Mouse (Mus musculus) c-Kit-positive CD71-negative TER-119-negative erythroid progenitor cells, embryonic 14.5 days (primary cell): ENCODE results near the gene Dnajc6.

Experiments used
- DNase-seq: peaks from one replicate; pipeline ENCODE4 v3.0.0-alpha.2; 2013; ENCODE audit warnings: low read depth

The Dnajc6 gene

DNA sequence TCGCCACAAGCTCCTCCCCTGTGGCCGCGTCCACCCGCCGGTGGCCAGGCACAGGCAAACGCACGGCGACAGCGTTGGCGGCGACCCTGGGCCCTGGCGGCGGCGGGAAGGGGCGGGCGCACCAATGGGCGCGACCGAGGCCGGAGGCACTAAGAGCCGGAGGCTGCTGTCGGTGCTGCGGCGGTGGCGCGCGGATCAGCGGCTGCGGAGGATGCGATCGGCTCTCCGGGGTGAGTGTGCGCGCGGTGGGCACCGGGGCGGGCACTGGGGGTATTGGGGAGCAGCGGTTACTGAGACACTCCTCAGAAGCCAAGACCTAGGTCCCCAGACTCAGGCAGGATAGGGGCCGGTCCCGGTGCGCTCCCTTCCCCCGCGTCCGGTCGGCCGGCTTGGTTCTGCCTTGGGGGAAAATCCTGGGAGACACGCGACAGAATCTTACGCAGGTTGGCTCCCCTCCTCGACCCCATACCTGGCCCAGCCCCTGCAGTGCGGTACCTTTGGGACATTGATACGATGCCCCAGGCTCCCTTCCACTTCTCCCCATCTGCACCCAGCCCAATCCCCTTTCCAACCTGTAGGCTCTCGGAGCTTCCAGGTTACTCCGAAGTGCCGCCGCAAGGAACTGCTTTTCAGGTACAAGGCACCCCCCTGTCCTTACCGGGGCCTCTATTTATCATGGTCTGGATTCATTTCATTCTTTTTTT, at the start of gene Dnajc6:
Gene Dnajc6, plus strand, starts transcription at position 115 of the 704 bp plus-strand sequence.
- DNase-seq = no peak

DNA sequence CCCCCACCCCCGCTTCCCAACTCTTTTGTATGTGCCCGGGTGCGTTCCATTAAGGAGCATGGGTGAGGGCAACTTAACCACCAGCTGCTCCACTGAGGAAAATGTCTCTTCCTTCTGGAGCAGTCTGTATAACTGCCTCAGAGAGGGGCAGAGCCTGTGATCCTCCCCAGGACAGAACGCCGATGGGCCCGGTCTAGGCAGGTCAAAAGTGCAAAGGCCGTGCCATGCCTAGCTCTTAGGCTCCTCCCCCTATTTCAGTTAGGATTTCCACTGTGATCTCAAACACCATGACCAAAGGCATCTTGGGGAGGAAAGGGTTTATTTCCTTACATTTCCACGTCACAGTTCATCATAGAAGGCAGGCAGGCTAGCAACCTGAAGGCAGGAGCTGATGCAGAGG, 47.7 kb upstream of the Dnajc6 start:
- no peak for DNase-seq

DNA sequence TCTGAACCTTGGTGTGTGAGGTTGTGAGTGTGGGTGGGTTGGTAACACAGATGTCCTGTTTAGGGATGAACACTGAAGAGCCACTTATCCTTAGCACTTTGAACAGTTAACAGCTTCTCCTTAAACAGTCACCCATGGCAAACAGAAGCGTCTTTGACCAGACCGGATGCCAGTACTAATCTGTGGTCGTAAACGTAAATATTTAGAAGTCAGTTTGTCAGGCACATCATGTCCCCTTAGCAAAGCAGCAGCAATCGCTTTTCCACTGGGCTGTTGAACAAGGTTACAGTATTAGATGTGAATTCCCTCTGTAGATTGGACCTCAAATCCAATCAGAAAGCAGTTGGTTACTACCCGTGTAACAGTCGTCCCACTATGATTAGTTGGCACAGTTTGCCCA, 47.1 kb upstream of the Dnajc6 start:
- no peak for DNase-seq

DNA sequence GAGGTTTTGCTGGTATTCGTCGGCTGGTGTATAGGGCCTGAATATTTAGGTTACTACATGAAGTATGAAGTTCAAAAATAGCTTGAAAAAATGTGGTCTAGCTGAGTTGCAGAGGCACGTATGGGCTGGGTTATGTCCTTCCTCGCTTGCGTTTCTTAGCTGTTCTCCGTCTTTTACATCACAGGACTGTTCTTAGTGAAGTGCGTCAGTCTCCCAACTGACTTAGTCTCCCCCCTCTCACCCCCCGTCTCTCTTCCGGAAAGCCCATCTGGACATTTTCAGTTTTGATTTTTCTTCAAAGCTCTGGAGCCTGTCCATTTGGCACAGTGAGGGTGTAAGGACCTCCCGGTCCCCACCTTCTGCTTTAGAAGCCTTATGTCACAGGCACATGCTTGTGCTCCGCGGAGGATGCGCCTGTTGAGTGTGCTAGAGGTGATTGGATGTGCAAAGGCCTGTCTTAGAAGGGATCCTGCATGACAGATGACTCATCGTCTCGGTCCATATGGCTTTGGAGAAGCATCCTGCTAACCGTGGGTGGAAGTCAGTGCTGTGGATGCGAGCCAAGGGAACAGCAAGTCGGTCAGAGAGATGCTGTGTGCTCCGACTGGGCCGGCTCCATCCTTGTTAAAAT, 46.2 kb upstream of the Dnajc6 start:
- DNase-seq = no peak

DNA sequence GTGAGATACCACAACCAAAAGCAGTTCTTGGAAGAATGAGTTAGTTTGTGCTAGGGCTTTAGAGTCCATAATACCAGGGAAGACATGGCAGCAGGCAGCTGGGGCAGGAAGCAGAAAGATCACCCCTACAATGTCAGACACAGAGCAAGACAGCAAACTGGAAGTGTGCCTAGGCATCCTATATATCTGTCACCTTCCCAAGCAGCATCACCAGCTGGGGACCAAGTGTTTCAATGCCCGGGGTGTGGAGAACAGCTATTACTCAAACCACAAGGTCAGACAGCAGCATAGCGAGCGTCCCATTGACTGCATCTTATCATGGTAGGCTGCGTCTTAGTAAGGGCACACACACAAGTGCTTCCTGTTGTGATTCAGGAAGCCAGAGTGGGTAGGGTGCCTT, 45.4 kb upstream of the Dnajc6 start:
- no peak for DNase-seq

DNA sequence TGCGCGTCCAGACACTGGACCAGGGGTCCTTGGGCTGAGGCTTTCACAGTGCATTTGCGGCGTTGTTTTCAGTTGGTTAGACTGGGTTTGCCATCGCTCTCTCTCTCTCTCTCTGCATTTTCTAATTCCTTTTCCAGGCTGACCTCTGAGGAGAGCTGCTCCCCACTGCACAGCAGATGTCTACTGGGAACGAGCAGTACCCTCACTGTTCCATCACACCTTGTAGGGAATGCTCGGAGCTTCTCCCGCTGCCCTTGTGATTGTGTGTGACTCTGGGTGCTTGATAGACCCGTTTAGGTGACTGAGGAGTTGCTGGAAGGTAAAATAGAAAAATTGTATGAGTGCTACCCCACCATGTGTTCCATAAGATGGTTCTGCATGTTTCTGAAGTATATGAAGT, 43.6 kb upstream of the Dnajc6 start:
- no peak for DNase-seq

DNA sequence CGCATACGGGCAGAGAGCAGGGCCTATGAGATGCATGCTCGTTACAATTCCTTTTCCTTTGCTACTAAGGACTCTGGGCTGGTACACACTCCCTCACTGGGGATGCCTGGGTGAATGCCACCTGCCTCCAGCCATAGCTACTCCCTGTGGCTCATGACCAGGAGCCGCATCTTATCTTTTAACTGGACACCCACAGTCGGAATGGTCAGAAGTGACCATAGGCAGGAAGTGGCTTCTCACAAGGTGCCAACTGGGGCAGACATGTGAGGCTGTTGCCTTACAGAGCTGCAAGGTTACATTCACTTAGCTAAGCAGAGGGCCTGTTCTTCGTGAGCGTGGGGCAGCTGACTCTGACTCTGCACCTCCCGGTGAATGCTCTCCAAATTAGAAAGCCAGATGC, 39.3 kb upstream of the Dnajc6 start:
- no peak for DNase-seq

DNA sequence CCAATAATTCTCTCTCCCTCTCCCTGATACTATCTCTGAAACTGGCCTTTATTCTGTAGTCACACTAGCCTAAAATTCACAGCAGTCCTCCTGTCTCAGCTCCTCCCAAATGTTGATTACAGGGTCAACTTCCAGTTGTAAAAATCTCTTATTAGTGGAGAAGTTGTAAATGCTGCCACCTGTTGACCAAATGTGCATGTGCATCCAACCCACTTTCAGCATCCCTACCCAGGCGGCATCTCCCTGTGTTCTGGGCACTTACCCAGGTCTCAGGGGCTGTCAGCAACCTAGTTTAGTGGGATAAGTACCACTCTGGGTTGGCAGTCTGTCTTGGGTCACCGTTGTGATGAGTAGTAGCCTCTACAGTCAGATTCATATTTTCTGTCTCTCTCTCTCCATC, 38.1 kb upstream of the Dnajc6 start:
- peak; percentile 29 for DNase-seq

DNA sequence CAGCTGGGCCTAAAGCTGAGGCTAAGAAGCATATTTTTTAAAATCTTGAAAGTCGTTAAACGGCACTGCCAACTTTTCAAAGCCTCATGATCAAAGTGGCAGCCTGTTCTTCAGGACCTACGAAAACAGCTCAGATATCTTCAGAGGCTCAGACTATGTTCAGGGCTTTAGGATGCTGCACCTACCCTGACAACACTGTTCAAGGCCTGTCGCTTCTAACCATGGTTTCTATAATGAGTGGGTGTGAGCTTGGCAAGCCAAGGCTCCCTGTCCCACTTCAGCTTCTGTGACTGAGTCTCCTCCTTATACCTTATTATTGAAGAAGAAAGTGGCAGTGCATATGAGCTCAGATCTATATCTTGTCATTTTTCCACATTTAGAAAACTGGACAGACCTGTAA, 37.1 kb upstream of the Dnajc6 start:
- DNase-seq = no peak

DNA sequence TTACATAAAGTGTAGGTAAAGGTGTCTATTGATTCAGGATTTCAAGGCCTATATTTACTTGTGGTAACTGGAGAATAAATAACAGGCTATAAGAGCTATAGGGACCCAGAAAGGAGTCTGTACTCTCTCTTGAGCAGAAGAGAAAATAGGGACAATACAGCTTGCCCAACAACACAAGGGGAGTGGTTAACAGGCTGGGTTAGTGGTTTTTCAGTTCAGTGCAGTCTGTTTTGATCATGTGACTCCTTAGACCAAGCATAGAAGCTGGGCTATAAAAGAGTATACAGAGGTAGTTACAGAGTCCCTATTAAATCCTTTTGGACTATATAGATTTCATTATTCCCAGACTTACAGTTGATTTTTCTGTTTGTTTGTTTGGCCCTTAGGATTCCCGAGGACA, 36.3 kb upstream of the Dnajc6 start:
- no peak for DNase-seq

DNA sequence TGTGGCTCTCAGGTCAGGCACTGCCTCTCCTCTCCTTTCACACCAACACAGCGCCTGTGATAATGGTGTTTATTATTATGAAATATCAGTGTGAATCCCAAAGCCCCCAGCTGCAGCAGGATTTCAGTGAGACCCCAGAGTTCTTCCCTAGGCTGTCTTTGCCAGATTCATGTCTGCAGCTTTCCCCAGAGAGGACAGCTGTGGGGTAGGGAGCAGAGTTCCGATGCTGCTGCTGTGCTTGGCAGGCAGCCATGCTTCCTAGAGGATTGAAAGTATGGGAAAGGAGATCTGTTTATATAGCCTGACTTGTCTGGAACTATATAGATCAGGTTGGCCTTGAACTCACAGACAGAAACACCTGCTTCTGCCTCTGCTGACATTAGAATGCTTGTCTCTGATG, 34.4 kb upstream of the Dnajc6 start:
- DNase-seq = no peak

DNA sequence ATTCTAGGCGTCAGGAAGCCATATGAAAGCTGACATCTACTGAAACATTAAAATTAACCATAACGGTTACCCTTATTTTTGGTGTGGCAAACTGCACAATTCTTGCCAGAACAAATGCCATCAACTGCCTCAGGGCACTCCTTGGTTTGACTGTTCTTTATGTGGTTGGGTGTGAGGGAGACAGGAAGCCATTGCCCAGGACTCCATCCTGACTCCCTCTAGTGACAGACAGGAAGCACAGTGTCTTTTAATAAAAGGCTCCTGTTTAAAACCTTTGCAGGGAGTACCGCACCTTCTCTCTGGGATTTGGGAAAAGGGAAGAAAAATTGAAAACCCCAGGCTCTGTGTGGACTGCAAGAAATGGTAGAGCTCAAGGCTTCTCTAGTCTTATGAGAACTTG, 30.2 kb upstream of the Dnajc6 start:
- DNase-seq = no peak

DNA sequence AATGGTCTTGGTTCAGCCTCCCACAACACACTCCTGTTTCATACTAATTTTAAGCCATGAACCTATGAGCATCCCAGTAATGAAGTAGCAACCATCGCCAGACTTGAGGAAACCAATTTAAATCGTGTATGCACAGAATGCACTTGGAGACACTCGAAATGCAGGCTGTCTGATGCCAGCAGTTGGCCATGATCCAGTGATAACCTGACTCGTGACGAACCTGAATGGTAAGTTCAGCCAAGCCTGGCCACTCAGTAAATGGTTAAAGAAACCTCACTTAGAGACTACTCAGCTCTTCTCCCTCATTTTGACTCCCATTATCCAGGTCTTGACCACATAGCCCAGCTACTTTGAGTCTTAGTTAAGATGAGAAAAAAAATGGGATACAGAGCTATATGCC, 27.2 kb upstream of the Dnajc6 start:
- no peak for DNase-seq

DNA sequence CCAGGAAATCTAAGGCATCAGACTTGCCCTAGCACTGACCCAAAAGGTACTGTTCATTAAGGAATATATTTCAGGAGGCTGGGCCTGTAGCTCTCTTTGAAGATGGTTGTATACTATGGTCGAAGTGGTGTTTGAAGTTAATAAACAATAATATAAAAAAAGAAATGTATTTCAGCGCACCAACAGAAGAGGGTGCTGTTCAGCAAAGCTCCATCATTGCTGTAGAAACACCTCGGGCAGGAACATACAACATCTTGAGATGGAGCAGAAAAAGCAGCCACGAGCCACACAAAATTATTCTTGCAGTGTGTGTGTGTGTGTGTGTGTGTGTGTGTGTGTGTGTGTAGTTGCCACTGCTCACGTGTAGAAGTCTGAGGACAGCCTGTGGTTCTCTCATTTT, 25.9 kb upstream of the Dnajc6 start:
- no peak for DNase-seq

DNA sequence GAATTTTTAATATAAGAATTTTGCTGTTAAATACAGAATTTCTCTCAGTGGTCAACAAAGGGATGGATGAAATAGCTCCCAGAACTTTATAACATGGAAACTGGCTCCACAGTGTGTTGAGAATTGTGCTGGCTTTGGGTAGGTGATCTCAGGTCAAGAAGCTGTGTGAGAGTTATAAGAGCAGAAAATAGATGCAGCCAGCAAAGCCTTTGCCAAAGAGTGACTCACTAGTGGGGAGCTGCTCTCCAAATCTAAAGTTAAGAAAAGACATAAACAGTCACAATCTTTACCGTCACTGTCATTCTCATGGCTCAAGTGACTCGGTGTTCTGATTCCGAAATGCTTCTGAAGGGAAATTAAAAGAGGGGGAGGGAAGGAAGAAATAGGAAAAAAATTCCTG, 23.7 kb upstream of the Dnajc6 start:
- no peak for DNase-seq

DNA sequence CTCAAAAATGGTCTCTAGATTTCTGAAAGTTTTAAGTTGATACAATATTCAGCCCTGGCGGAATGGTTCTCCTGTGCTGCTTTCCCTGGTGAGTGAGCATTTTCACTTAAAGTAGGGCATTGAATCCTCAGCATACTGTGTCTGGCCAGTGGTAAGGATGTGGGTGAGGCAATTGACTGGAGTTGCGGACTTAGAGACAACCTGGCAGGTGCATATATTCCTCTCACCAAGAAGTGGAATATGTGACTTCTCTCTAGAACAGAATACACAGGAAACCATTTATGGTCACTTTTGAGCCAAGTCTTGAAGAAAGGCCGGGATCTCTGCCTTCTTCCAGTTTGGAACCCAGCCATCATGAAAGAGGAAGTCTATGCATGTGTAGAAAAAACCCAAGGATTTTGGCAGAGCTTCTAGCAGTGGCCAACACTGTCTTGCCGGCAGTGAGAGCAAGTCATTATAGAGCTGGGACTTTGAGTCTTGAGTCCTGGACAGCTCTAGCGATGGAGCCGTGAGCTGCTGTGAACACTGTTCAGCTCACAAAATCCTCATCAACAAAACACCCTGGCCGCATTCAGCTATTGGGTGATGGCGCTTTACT, 6.0 kb upstream of the Dnajc6 start:
- DNase-seq = no peak

DNA sequence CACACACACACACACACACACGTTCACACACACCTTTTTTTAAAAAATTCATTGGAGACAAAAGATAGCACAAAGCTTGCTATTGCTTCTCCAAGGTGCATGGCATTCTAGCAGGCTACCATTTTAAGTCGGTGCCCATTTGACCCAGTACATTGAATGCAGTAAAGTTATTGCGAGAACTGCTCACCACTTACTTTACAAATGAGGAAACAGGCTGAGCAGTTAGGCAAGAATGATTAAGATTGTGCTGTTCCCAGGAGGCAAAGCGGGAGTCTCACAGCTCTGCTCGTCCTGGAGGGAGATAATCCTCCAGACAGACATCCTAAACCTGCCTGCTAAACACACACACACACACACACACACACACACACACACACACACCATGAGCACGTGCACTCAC, 4.7 kb upstream of the Dnajc6 start:
- no peak for DNase-seq

DNA sequence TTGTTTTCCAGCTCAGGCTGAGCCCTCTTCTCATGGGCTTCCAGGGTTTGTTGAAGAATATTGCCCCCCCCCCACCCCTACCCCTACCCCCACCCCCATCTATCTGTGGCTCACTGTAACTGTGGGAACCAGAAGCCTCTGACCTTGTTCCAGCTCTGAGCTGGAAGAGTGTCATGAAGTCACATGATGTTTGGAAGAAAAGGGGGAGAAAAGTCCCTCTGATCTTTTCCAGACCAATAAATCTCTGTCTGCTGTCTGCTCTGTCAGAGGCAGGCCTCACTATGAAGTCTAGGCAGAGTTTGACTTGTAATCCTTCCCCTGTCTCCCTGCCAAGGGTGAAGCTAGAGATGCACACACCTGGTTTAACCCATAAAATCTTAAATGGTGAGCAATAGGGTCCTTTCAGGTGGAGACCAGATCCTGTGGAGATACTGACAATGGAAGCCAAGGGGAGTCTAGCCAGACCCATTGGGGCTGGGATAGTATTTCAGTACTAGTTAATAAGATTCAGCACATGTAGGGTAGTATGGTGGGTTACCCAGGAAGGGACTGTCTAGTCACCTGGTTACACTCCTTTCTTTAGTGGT, 2.7 kb upstream of the Dnajc6 start:
- DNase-seq = no peak

DNA sequence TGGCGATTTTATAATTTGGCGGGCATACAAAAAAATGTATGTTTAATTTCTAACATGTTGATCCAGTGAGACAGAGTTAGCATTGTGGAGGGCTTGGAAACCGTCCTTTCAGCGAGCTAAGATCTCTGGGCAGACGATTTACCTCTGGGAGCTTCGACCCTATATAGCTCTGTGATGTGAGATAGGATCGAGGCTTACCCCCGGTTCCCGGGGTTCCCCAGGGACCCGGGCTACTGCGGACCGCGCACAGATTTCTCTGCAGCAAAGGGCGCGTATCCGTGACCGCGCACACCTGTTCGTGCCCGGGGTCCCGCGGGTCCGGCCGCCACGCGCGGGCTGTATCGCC, 287 bp upstream of the Dnajc6 start:
- DNase-seq = no peak

DNA sequence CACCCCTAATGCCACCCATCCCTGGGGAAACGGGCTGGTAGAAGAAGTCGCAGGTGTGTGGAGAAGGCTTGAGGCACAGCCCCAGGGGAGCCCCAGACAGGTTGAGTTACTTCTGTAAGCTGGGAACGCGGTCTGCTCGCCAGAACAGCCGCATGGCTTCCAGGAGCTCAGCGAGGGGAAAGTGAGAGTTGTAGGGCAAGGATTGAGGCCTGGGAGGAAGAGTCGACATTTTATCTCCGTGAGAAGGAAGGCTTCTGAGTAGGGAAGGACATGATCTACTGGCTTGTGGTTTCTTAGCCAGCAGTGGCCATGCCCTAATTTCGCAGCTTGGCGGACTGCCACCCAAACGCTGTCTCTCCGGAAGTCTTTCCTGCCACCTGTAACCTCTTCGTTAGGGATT, 888 bp downstream of the Dnajc6 start:
- DNase-seq = no peak

DNA sequence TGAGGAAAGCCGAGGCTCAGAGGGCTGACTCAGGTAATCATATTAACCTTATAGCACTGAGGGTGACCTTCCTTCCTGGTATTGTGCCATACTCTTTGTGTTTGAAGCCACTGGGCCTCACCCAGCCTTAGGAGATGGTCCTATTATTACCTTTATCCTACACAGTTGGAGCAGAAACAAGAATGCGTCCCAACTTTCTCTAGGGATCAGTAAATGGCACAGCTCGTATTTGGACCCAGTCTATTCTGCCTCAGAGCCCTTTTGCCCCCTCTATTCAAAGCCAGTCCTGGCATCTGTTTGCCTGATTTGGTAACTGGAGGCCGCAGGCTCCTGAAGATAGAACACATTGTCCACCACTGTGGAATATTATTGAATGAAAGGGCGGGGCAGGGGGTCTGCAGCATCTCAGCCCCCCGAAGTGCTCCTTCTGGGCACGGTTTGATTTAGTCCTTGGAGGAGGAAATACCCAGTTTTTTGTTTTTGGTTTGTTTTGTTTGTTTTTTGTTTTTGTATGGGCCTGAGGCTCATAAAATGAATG, 8.1 kb downstream of the Dnajc6 start:
- no peak for DNase-seq

DNA sequence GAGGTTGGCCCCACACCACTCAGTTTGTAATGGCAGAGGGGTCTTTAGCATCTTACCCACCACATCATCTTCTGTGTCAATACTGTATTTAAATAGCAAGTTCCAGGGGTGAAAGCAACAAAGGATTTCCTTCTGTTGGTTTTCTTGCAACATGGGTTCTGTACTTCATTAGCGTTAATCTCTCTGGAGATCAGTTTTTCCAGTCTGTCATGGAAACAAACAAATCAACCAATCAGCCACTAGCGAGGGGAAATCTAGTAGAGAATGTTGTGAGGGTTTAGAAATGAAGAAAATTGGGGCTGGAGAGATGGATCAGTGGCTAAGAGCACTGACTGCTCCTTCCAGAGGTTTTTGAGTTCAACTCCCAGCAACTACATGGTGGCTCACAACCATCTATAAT, 9.5 kb downstream of the Dnajc6 start:
- no peak for DNase-seq

DNA sequence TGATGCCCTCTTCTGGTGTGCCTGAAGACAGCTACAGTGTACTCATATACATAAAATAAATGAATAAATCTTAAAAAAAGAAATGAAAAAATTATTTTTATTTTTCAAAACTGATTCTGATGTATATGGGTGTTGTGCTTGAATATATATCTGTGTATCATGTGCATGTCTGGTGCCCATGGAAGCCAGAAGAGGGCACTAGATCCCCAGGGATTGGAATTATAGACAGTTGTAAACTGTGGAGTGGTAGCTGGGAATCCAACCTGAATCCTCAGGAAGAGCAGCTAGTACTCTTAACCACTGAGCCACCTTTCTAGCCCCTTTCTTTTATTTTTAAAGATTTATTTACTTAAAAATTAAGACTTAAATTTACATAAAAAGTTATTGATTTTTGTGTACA, 9.9 kb downstream of the Dnajc6 start:
- DNase-seq = no peak
